Mouse (Mus musculus): Measurements from ENCODE around the gene Stap2. TPM values are rescaled to one million over a fixed set of nuclear protein-coding genes. Genes with fewer than 3 reads are reported as not detected.

Gene Stap2
- polyA plus RNA-seq, 1 experiment from 2014 or later, result 6.8 TPM

DNA sequence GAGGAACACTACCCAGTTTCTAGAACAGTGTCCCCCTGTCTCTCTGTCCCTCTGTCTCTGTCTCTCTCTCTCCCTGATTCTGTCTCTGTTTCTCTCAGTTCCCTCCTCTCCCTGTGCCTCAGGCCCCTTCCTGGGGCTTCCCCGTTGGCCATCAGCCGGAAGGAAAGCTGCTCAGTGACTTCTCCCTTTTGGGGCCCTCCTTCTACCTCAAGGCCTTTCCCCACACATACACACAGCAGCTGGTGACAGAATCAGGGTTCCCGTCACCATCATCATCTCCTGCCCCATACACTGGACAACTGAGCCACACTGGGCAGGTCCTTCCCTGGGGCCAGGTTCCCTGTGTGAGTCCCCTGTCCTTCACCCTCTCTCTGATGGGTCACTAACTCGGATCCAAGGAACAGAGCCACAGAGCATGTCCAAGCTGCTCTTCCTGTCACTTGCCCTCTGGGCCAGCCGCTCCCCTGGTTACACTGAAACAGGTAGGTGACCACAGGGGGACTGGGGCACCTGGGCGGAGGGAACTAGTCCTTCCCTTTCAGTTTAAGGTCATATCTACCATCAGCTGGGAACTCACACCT is 52.8 kb downstream of the Stap2 start, which contains the start of gene Ebi3:
Ebi3 (plus strand) TSS at position 194 of the 581 bp plus-strand sequence.
- Histone ChIP-seq H3K27ac (ENCODE audit: low read depth, low read length) (no peak within 1 kb of the TSS), H3K9ac (ENCODE audit: low read depth, low read length) (no peak within 1 kb of the TSS), H3K9me3 (ENCODE audit: control insufficient read depth, low read length) (no peaks in the 10 kb centered on the region), H3K4me2 (ENCODE audit: low read length) (no peak within 1 kb of the TSS), H3K4me3 (ENCODE audit: low read length) (no peak within 1 kb of the TSS), H3K27me3 (replicated peaks; ENCODE audit: control insufficient read depth, insufficient read depth, low read length) (no peaks in the 10 kb centered on the region; the same call in 1 of the 2 replicates), H3K36me3 (ENCODE audit: control insufficient read depth, insufficient read depth, low read length) (no peaks in the 10 kb centered on the region), H3K4me1 (ENCODE audit: control insufficient read depth, insufficient read depth, low read depth, low read length) (peaks cover 11% of the 10 kb centered on the region)
- ATAC-seq, result no peak
- WGBS, result 69% methylated on average over 6 of the region's 6 CpGs

DNA sequence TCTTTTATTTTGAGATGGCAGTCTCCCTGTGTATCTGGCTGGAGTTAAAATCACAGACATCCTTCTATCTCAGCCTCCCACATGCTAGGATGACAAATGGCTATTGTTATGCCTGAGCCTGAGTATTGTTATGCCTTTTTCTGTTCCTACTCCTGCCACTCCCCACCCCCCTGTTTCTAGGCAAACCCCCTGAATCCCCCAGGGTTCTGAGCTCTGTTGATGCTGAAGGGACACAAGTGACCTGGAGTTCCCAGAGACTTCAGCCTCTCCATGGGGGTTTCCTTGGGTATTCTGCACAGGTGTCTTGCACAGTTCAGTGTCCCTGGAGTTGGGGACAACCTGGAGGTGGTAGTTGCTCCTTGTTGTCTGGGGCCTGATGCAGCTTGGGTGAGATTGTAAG is 53.3 kb downstream of the Stap2 start:
- Histone ChIP-seq H3K27ac (ENCODE audit: low read depth, low read length) (no peak overlapping the region), H3K4me3 (ENCODE audit: low read length) (no peak overlapping the region), H3K4me2 (ENCODE audit: low read length) (no peak overlapping the region), H3K9me3 (ENCODE audit: control insufficient read depth, low read length) (no peaks in the 10 kb centered on the region), H3K4me1 (ENCODE audit: control insufficient read depth, insufficient read depth, low read depth, low read length) (peaks cover 7% of the 10 kb centered on the region), H3K9ac (ENCODE audit: low read depth, low read length) (no peak overlapping the region), H3K27me3 (replicated peaks; ENCODE audit: control insufficient read depth, insufficient read depth, low read length) (no peaks in the 10 kb centered on the region; the same call in 1 of the 2 replicates), H3K36me3 (ENCODE audit: control insufficient read depth, insufficient read depth, low read length) (no peaks in the 10 kb centered on the region)
- ATAC-seq, result no peak

DNA sequence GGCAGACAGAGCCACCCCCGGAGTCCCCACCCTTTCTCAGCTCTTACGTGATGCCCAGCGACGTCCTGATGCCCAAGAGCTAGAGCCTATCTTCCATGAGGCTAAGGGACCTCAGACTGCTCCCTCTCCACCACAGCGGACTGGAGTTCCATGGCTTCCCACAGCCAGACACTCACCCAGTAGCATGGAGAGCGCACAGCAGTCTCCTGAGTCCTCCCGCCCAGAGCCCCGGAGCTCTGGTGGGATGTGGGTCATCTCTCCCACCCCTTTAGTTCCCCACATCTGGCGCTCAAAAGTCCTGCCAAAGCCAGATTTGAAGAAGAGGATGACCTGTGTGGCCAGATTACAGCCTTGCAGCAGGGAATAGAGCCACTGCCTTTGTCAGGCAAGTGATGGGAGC is 54.8 kb downstream of the Stap2 start:
- WGBS, result 75% methylated on average over 9 of the region's 9 CpGs
- ATAC-seq, result no peak

DNA sequence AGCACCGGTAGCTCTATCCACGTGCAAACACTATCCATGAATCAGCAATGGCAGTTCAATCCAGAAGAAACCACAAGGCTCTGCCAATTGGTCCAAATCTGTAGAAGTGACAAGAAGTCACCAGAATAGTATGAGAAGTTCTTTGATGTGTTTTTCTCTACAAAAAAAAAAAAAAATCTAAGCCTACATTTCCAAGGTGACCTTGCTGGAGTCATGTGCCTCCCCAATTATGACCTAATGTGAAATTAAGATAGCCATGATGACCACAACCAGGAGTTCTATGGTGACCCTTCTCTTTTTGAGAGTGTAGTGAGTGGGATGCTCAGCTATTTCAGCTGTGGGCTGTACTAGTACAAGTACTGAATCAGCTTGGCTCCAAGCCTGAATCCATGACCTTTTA is 56.0 kb downstream of the Stap2 start, which contains the start of gene Zfp119b:
Zfp119b (minus strand) TSS at position 101 of the 400 bp plus-strand sequence.
- no peaks in the 10 kb centered on the region; the same call in 1 of the 2 replicates for H3K27me3 ChIP-seq (replicated peaks; ENCODE audit: control insufficient read depth, insufficient read depth, low read length)
- H3K27ac ChIP-seq (ENCODE audit: low read depth, low read length), result no peak within 1 kb of the TSS
- ATAC-seq, result no peak
- H3K36me3 ChIP-seq (ENCODE audit: control insufficient read depth, insufficient read depth, low read length), result no peaks in the 10 kb centered on the region
- no peak within 1 kb of the TSS for H3K9ac ChIP-seq (ENCODE audit: low read depth, low read length)
- no peak within 1 kb of the TSS for H3K4me3 ChIP-seq (ENCODE audit: low read length)
- no peaks in the 10 kb centered on the region for H3K9me3 ChIP-seq (ENCODE audit: control insufficient read depth, low read length)
- H3K4me2 ChIP-seq (ENCODE audit: low read length), result no peak within 1 kb of the TSS
- 93% methylated on average over 2 of the region's 2 CpGs for WGBS
- peaks cover 4% of the 10 kb centered on the region for H3K4me1 ChIP-seq (ENCODE audit: control insufficient read depth, insufficient read depth, low read depth, low read length)

More for the DNA sequence above, 54.8 kb downstream of the Stap2 start:
- Histone ChIP-seq H3K4me2 (ENCODE audit: low read length) (no peak overlapping the region), H3K9ac (ENCODE audit: low read depth, low read length) (no peak overlapping the region), H3K27me3 (replicated peaks; ENCODE audit: control insufficient read depth, insufficient read depth, low read length) (no peaks in the 10 kb centered on the region; the same call in 1 of the 2 replicates), H3K36me3 (ENCODE audit: control insufficient read depth, insufficient read depth, low read length) (no peaks in the 10 kb centered on the region), H3K4me3 (ENCODE audit: low read length) (no peak overlapping the region), H3K27ac (ENCODE audit: low read depth, low read length) (no peak overlapping the region), H3K4me1 (ENCODE audit: control insufficient read depth, insufficient read depth, low read depth, low read length) (peaks cover 3% of the 10 kb centered on the region), H3K9me3 (ENCODE audit: control insufficient read depth, low read length) (no peaks in the 10 kb centered on the region)

DNA sequence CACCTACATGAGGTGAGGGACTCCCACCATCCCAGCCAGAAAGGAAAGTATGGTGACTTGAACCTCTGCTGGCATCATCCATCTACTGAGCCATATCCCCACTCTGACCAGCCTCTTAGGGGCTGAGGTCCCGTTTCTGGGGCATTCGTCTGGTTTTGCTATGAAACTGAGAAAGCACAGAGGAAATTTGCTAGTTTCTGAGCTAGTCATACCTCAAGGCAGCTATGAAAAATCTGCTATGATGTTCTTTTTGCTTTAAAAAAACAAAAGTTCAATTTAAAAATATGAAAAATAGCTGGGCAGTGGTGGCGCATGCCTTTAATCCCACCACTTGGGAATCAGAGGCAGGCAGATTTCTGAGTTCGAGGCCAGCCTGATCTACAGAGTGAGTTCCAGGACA is 56.7 kb downstream of the Stap2 start:
- no peaks in the 10 kb centered on the region for H3K27me3 ChIP-seq (replicated peaks; ENCODE audit: control insufficient read depth, insufficient read depth, low read length)
- H3K36me3 ChIP-seq (ENCODE audit: control insufficient read depth, insufficient read depth, low read length), result no peaks in the 10 kb centered on the region
- ATAC-seq, result no peak
- no peak overlapping the region for H3K9ac ChIP-seq (ENCODE audit: low read depth, low read length)
- H3K4me2 ChIP-seq (ENCODE audit: low read length), result no peak overlapping the region
- no peak overlapping the region for H3K27ac ChIP-seq (ENCODE audit: low read depth, low read length)
- no peaks in the 10 kb centered on the region for H3K9me3 ChIP-seq (ENCODE audit: control insufficient read depth, low read length)
- no peak overlapping the region for H3K4me3 ChIP-seq (ENCODE audit: low read length)
- 92% methylated on average over 4 of the region's 4 CpGs for WGBS
- peaks cover 4% of the 10 kb centered on the region for H3K4me1 ChIP-seq (ENCODE audit: control insufficient read depth, insufficient read depth, low read depth, low read length)

Other genes starting within 250 kb of the Stap2 start
- 10.5 and 12.1 TPM in 2 replicates for gene Zfp119a, start 126.7 kb downstream of the Stap2 start, polyA plus RNA-seq (2015; fragmentation: Nextera tagmentation; extraction: Ambion mirVana)
- 12.7 and 14.7 TPM in 2 replicates for gene Zfp959, start 113.5 kb downstream of the Stap2 start, polyA plus RNA-seq (2015; fragmentation: Nextera tagmentation; extraction: Ambion mirVana)
- 6.9 and 8.7 TPM in 2 replicates for gene Zfp119b, start 56.1 kb downstream of the Stap2 start, polyA plus RNA-seq (2015; fragmentation: Nextera tagmentation; extraction: Ambion mirVana)
- gene Ebi3, start 52.9 kb downstream of the Stap2 start, polyA plus RNA-seq (2015; fragmentation: Nextera tagmentation; extraction: Ambion mirVana), result 6.3 and 7.2 TPM in 2 replicates
- gene Yju2, start 46.5 kb downstream of the Stap2 start, polyA plus RNA-seq (2015; fragmentation: Nextera tagmentation; extraction: Ambion mirVana), result 20.5 and 23.2 TPM in 2 replicates
- gene Shd, start 35.1 kb downstream of the Stap2 start, polyA plus RNA-seq (2015; fragmentation: Nextera tagmentation; extraction: Ambion mirVana), result 177 and 182 TPM in 2 replicates
- gene Fsd1, start 19.1 kb downstream of the Stap2 start, polyA plus RNA-seq (2015; fragmentation: Nextera tagmentation; extraction: Ambion mirVana), result 227 and 252 TPM in 2 replicates
- gene Mpnd, start 127 bp upstream of the Stap2 start, polyA plus RNA-seq (2015; fragmentation: Nextera tagmentation; extraction: Ambion mirVana), result 119 and 127 TPM in 2 replicates
- gene Sh3gl1, start 31.1 kb upstream of the Stap2 start, polyA plus RNA-seq (2015; fragmentation: Nextera tagmentation; extraction: Ambion mirVana), result 106 and 112 TPM in 2 replicates
- 4.5 and 6.7 TPM in 2 replicates for gene Chaf1a, start 34.9 kb upstream of the Stap2 start, polyA plus RNA-seq (2015; fragmentation: Nextera tagmentation; extraction: Ambion mirVana)
- gene Ubxn6, start 69.4 kb upstream of the Stap2 start, polyA plus RNA-seq (2015; fragmentation: Nextera tagmentation; extraction: Ambion mirVana), result 77.6 and 79.5 TPM in 2 replicates
- gene Hdgfl2, start 74.0 kb upstream of the Stap2 start, polyA plus RNA-seq (2015; fragmentation: Nextera tagmentation; extraction: Ambion mirVana), result 125 and 136 TPM in 2 replicates
- 0.07 and 0.10 TPM in 2 replicates for gene Plin4, start 104.2 kb upstream of the Stap2 start, polyA plus RNA-seq (2015; fragmentation: Nextera tagmentation; extraction: Ambion mirVana)
- gene Plin5, start 112.0 kb upstream of the Stap2 start, polyA plus RNA-seq (2015; fragmentation: Nextera tagmentation; extraction: Ambion mirVana), result 2.4 and 3.4 TPM in 2 replicates
- gene Lrg1, start 116.4 kb upstream of the Stap2 start, polyA plus RNA-seq (2015; fragmentation: Nextera tagmentation; extraction: Ambion mirVana), result 0.68 and 0.91 TPM in 2 replicates
- 12.5 and 12.7 TPM in 2 replicates for gene Sema6b, start 134.8 kb upstream of the Stap2 start, polyA plus RNA-seq (2015; fragmentation: Nextera tagmentation; extraction: Ambion mirVana)
- gene Tnfaip8l1, start 156.9 kb upstream of the Stap2 start, polyA plus RNA-seq (2015; fragmentation: Nextera tagmentation; extraction: Ambion mirVana), result 9.1 and 9.9 TPM in 2 replicates
- 81.4 and 88.4 TPM in 2 replicates for gene Mydgf, start 178.3 kb upstream of the Stap2 start, polyA plus RNA-seq (2015; fragmentation: Nextera tagmentation; extraction: Ambion mirVana)
- 21.0 and 29.3 TPM in 2 replicates for gene Dpp9, start 213.3 kb upstream of the Stap2 start, polyA plus RNA-seq (2015; fragmentation: Nextera tagmentation; extraction: Ambion mirVana)

All from hindbrain, embryonic 16.5 days (tissue).